Mouse (Mus musculus): ENCODE results near the gene Crtc1.

- no peak for TF ChIP-seq MAX (IDR thresholded peaks at IDR 0.05; ENCODE audit: low read depth)
- no peak for TF ChIP-seq USF1 (IDR thresholded peaks at IDR 0.05; ENCODE audit: low read depth)
Observed at GRCm38 (mm10) chr8:70373397-70374317, 65.7 kb downstream of the Crtc1 start, which contains the start of gene Comp.
